Mouse (Mus musculus) ES-Bruce4 (cell line): ENCODE measurements around the gene 1520401A03Rik.

Source experiments
- CTCF ChIP-seq: IDR thresholded peaks from one replicate; pipeline ENCODE4 v1.8.1; 2011; ENCODE audit warnings: low read depth, low read length
- EP300 ChIP-seq: IDR thresholded peaks from 2 replicates; pipeline ENCODE4 v1.6.1; 2011; ENCODE audit warnings: low read depth, low read length; ENCODE audit not compliant: insufficient read depth
- POLR2A ChIP-seq: IDR thresholded peaks from one replicate; pipeline ENCODE4 v1.8.1; 2011; ENCODE audit warnings: low read length; ENCODE audit not compliant: insufficient read depth

- peak; percentile 76 for TF ChIP-seq CTCF
- no peak for TF ChIP-seq POLR2A
- no peak for TF ChIP-seq EP300
These were observed 61.1 kb downstream of the 1520401A03Rik start for GRCm38 (mm10) chr17:23661526-23661925.
